Mouse (Mus musculus): ENCODE measurements around the gene Ugt1a5. TPM values are rescaled to one million over a fixed set of nuclear protein-coding genes. Genes with fewer than 3 reads are reported as not detected.
A peak's percentile ranks its signal among the peaks of the same experiment; 100 is the strongest.

Gene Ugt1a5
- total RNA-seq, 2 experiments from 2014 or later = 0.24 to 0.42 TPM

GRCm38 (mm10) chr1:88192136-88192535, 26.3 kb downstream of the Ugt1a5 start:
- no peak for DNase-seq

GRCm38 (mm10) chr1:88195687-88196086, 29.9 kb downstream of the Ugt1a5 start:
- no peak for DNase-seq
- intact Hi-C loops (cut with DNase I) = no loop called here

More at GRCm38 (mm10) chr1:88192136-88192535, 26.3 kb downstream of the Ugt1a5 start:
- intact Hi-C loops (cut with DNase I) = no loop called here

- intact Hi-C loops (cut with DNase I) = no loop called here
- no peak for DNase-seq
These were observed 31.6 kb downstream of the Ugt1a5 start for GRCm38 (mm10) chr1:88197443-88197842.

- intact Hi-C loops (cut with DNase I) = no loop called here
These were observed 34.2 kb downstream of the Ugt1a5 start for GRCm38 (mm10) chr1:88199996-88200395.

GRCm38 (mm10) chr1:88200456-88200855, 34.6 kb downstream of the Ugt1a5 start, which contains the start of gene Ugt1a2:
Gene Ugt1a2, plus strand, starts transcription at chr1:88200601.
- DNase-seq = no peak
- intact Hi-C loops (cut with DNase I) = no loop called here

More at GRCm38 (mm10) chr1:88199996-88200395, 34.2 kb downstream of the Ugt1a5 start:
- DNase-seq = no peak

- DNase-seq = peak; percentile 63
- intact Hi-C loops (cut with DNase I) = no loop called here
These were observed 39.6 kb downstream of the Ugt1a5 start, which contains the start of gene Dnajb3 for GRCm38 (mm10) chr1:88205294-88205922. Gene Dnajb3, minus strand, starts transcription at chr1:88205782.

- no peak for DNase-seq
- intact Hi-C loops (cut with DNase I) = no loop called here
These were observed 41.1 kb downstream of the Ugt1a5 start for GRCm38 (mm10) chr1:88206843-88207479.

GRCm38 (mm10) chr1:88211812-88212211, 46.0 kb downstream of the Ugt1a5 start, which contains the start of gene Ugt1a1:
Gene Ugt1a1, plus strand, starts transcription at chr1:88211959.
- intact Hi-C loops (cut with DNase I) = no loop called here
- DNase-seq = no peak

GRCm38 (mm10) chr1:88212341-88213045, 46.7 kb downstream of the Ugt1a5 start:
- intact Hi-C loops (cut with DNase I) = no loop called here
- no peak for DNase-seq

GRCm38 (mm10) chr1:88213061-88213460, 47.2 kb downstream of the Ugt1a5 start:
- intact Hi-C loops (cut with DNase I) = no loop called here

GRCm38 (mm10) chr1:88213766-88214461, 48.1 kb downstream of the Ugt1a5 start:
- no peak for DNase-seq
- intact Hi-C loops (cut with DNase I) = no loop called here

More at GRCm38 (mm10) chr1:88213061-88213460, 47.2 kb downstream of the Ugt1a5 start:
- no peak for DNase-seq

- intact Hi-C loops (cut with DNase I) = no loop called here
- DNase-seq = no peak
These were observed 48.7 kb downstream of the Ugt1a5 start for GRCm38 (mm10) chr1:88214462-88214952.

- DNase-seq = no peak
- intact Hi-C loops (cut with DNase I) = no loop called here
These were observed 49.9 kb downstream of the Ugt1a5 start for GRCm38 (mm10) chr1:88215466-88216380.

- intact Hi-C loops (cut with DNase I) = no loop called here
- DNase-seq = no peak
These were observed 50.7 kb downstream of the Ugt1a5 start for GRCm38 (mm10) chr1:88216551-88216950.

GRCm38 (mm10) chr1:88217144-88217543, 51.3 kb downstream of the Ugt1a5 start:
- DNase-seq = no peak

GRCm38 (mm10) chr1:88217576-88217975, 51.8 kb downstream of the Ugt1a5 start:
- intact Hi-C loops (cut with DNase I) = no loop called here
- DNase-seq = no peak

More at GRCm38 (mm10) chr1:88217144-88217543, 51.3 kb downstream of the Ugt1a5 start:
- intact Hi-C loops (cut with DNase I) = no loop called here

GRCm38 (mm10) chr1:88218051-88218450, 52.2 kb downstream of the Ugt1a5 start:
- no peak for DNase-seq
- intact Hi-C loops (cut with DNase I) = no loop called here

- no peak for DNase-seq
- intact Hi-C loops (cut with DNase I) = no loop called here
These were observed 52.8 kb downstream of the Ugt1a5 start for GRCm38 (mm10) chr1:88218591-88218990.

- intact Hi-C loops (cut with DNase I) = no loop called here
- no peak for DNase-seq
These were observed 53.2 kb downstream of the Ugt1a5 start for GRCm38 (mm10) chr1:88219054-88219453.

Data from heart, postnatal 36 days (tissue).